Mouse (Mus musculus) liver, embryonic 14.5 days (tissue): ENCODE results near the gene Plcb1. TPM values are rescaled to one million over a fixed set of nuclear protein-coding genes. Genes with fewer than 3 reads are reported as not detected.

Experiments
- ATAC-seq: fragments of 200-750 bp; cut with Nextera tagmentation; 2 replicates; pipeline ENCODE4 v1.8.0; 2017; ENCODE audit warnings: moderate number of reproducible peaks, mild to moderate bottlenecking, moderate library complexity; ENCODE audit not compliant: insufficient read depth
- DNase-seq, 3 experiments: peaks; one replicate each; pipeline ENCODE4 v3.0.0-alpha.2; 2012 to 2013; ENCODE audit warnings: low read depth in 3 of 3, low spot score in 3 of 3
- H3K27ac ChIP-seq: fragments of 300-500 bp; sonication (generic); 2 replicates; pipeline ENCODE4 v1.5.1; 2014; ENCODE audit warnings: moderate library complexity, mild to moderate bottlenecking, control low read depth, inconsistent platforms
- H3K27me3 ChIP-seq: fragments of 300-500 bp; sonication (generic); 2 replicates; pipeline ENCODE4 v1.6.1; 2014; ENCODE audit warnings: mild to moderate bottlenecking, low read length, moderate library complexity; ENCODE audit not compliant: control insufficient read depth, insufficient read depth
- H3K36me3 ChIP-seq: fragments of 300-500 bp; sonication (generic); replicated peaks from 2 replicates; pipeline ENCODE4 v1.6.1; 2014; ENCODE audit warnings: low read depth; ENCODE audit not compliant: control insufficient read depth, insufficient read depth
- H3K4me1 ChIP-seq, 2 experiments: fragments of 200-500 bp in 1 of 2; fragments of 300-500 bp in 1 of 2; sonication (generic) in 1 of 2; replicated peaks; 2 replicates each; pipeline ENCODE4 v1.6.1; 2012 to 2014; ENCODE audit warnings: antibody characterized with exemption in 1 of 2, inconsistent platforms in 1 of 2, low read length in 1 of 2; ENCODE audit not compliant: control insufficient read depth in 2 of 2, insufficient read depth in 2 of 2
- H3K4me2 ChIP-seq: fragments of 300-500 bp; sonication (generic); 2 replicates; pipeline ENCODE4 v1.6.1; 2014; ENCODE audit warnings: low read depth, mild to moderate bottlenecking, control low read depth, moderate library complexity
- H3K4me3 ChIP-seq, 2 experiments: fragments of 200-500 bp in 1 of 2; fragments of 300-500 bp in 1 of 2; sonication (generic) in 1 of 2; 2 replicates each; pipeline ENCODE4 v1.5.1; 2012 to 2014; ENCODE audit warnings: low read depth in 2 of 2, low read length in 2 of 2, mild to moderate bottlenecking in 2 of 2, control low read depth in 1 of 2, inconsistent platforms in 1 of 2, moderate library complexity in 1 of 2; ENCODE audit not compliant: insufficient read depth in 1 of 2
- H3K9ac ChIP-seq: fragments of 300-500 bp; sonication (generic); replicated peaks from 2 replicates; pipeline ENCODE4 v1.6.1; 2014; ENCODE audit warnings: mild to moderate bottlenecking, control low read depth, moderate library complexity
- H3K9me3 ChIP-seq: fragments of 300-500 bp; sonication (generic); 2 replicates; pipeline ENCODE4 v1.6.1; 2016; ENCODE audit warnings: low read length, mixed read lengths; ENCODE audit not compliant: control insufficient read depth
- CTCF ChIP-seq: IDR thresholded peaks from 2 replicates; pipeline ENCODE4 v1.5.1; 2016; ENCODE audit warnings: antibody characterized with exemption, low read depth, control low read depth
- EP300 ChIP-seq: IDR thresholded peaks from 2 replicates; pipeline ENCODE4 v1.6.1; 2016; ENCODE audit warnings: antibody characterized with exemption, low read depth
- WGBS: fragments of 180-500 bp; shearing (Covaris S2); extraction: QIAGEN DNeasy Blood & Tissue Kit; methylation state at CpG from one replicate; pipeline ENCODE4 v1.1.7; 2014; ENCODE audit not compliant: insufficient replicate concordance; 5-methylcytosine and 5-hydroxymethylcytosine counted together
- polyA plus RNA-seq, 2 experiments: library from polyadenylated mRNA; depleted of rRNA in 1 of 2; stranded (reverse) in 1 of 2; unstranded in 1 of 2; fragments of >200 nt; fragmentation: Nextera tagmentation in 1 of 2; extraction: Ambion mirVana in 1 of 2; gene quantifications; 2 replicates each; pipeline versions ENCODE4 v1.2.1 to v1.2.3; 2012 to 2014

The Plcb1 gene
- polyA plus RNA-seq, 2 experiments = 0.56 to 3.0 TPM

GRCm38 (mm10) chr2:135323955-135324302, 538.1 kb downstream of the Plcb1 start:
- Histone ChIP-seq H3K36me3 (no peaks in the 10 kb centered on the region), H3K4me3 (no peak overlapping the region), H3K27me3 (no peaks in the 10 kb centered on the region), H3K4me1 (no peaks in the 10 kb centered on the region), H3K4me2 (no peak overlapping the region), H3K9me3 (no peaks in the 10 kb centered on the region), H3K9ac (no peak overlapping the region), H3K27ac (no peak overlapping the region)
- DNase-seq (peak in 2 of 3 experiments; percentile 6 to 10), ATAC-seq (peak; percentile 41; the same call in 1 of the 2 replicates)
- WGBS = 49% methylated on average over 4 of the region's 4 CpGs
- TF ChIP-seq EP300 = no peak
- TF ChIP-seq CTCF = peak; percentile 68

GRCm38 (mm10) chr2:135328756-135329155, 542.9 kb downstream of the Plcb1 start:
- no peak overlapping the region for H3K27ac ChIP-seq
- no peaks in the 10 kb centered on the region for H3K27me3 ChIP-seq
- H3K9ac ChIP-seq = no peak overlapping the region
- no peaks in the 10 kb centered on the region for H3K9me3 ChIP-seq
- H3K4me2 ChIP-seq = no peak overlapping the region
- no peaks in the 10 kb centered on the region for H3K36me3 ChIP-seq
- WGBS = 0% methylated on average over 2 of the region's 2 CpGs
- TF ChIP-seq EP300 (no peak), CTCF (peak; percentile 73)
- DNase-seq (peak in 1 of 3 experiments; percentile 9), ATAC-seq (no peak)
- no peak overlapping the region for H3K4me3 ChIP-seq
- no peaks in the 10 kb centered on the region for H3K4me1 ChIP-seq

GRCm38 (mm10) chr2:135329782-135330545, 544.1 kb downstream of the Plcb1 start:
- no peaks in the 10 kb centered on the region for H3K27me3 ChIP-seq
- no peaks in the 10 kb centered on the region for H3K36me3 ChIP-seq
- H3K9me3 ChIP-seq = no peaks in the 10 kb centered on the region
- no peaks in the 10 kb centered on the region for H3K4me1 ChIP-seq
- H3K4me2 ChIP-seq = no peak overlapping the region
- H3K27ac ChIP-seq = no peak overlapping the region
- no peak overlapping the region for H3K9ac ChIP-seq
- H3K4me3 ChIP-seq = no peak overlapping the region
- 10% methylated on average over 14 of the region's 14 CpGs for WGBS
- DNase-seq = peak in 1 of 3 experiments; percentile 6
- ATAC-seq = no peak
- TF ChIP-seq EP300 = no peak
- TF ChIP-seq CTCF = peak; percentile 61

- WGBS = 63% methylated on average over 1 of the region's 1 CpGs
- Histone ChIP-seq H3K4me2 (no peak overlapping the region), H3K9me3 (no peaks in the 10 kb centered on the region), H3K27me3 (no peaks in the 10 kb centered on the region), H3K4me1 (no peaks in the 10 kb centered on the region), H3K4me3 (no peak overlapping the region), H3K9ac (no peak overlapping the region), H3K27ac (no peak overlapping the region), H3K36me3 (no peaks in the 10 kb centered on the region)
- TF ChIP-seq CTCF (no peak), EP300 (no peak)
- DNase-seq (no peak), ATAC-seq (no peak)
Measured at GRCm38 (mm10) chr2:135331868-135332267, 546.0 kb downstream of the Plcb1 start.

- Histone ChIP-seq H3K9ac (no peak overlapping the region), H3K9me3 (no peaks in the 10 kb centered on the region), H3K4me3 (no peak overlapping the region), H3K4me1 (no peaks in the 10 kb centered on the region), H3K27me3 (no peaks in the 10 kb centered on the region), H3K4me2 (no peak overlapping the region), H3K36me3 (no peaks in the 10 kb centered on the region), H3K27ac (no peak overlapping the region)
- WGBS = 30% methylated on average over 1 of the region's 1 CpGs
- TF ChIP-seq EP300 = no peak
- peak; percentile 22; the same call in 1 of the 2 replicates for TF ChIP-seq CTCF
- ATAC-seq (no peak), DNase-seq (no peak)
Measured at GRCm38 (mm10) chr2:135356311-135356710, 570.4 kb downstream of the Plcb1 start.
